ENCODE assay signal across 10 mouse cellular contexts in genomic region chr14:118151651-118152293, GRCm38 (mm10). TPM values are rescaled to one million over a fixed set of nuclear protein-coding genes. Genes with fewer than 3 reads are reported as not detected.
DNase-seq lines count a peak whose midpoint lies in the region; ATAC-seq lines count a peak whose summit lies in the region.
"Had no signal": no experiment of that assay in that cellular context is flagged by ENCODE, and none has a peak within 500 bp of the region (broad histone marks: within the 10 kb centered on the region; RNA-seq: fewer than 3 reads in every experiment).

No protein-coding gene starts in this region.

- H3K4me2 ChIP-seq in kidney, embryonic 14.5 days (replicated peaks; ENCODE audit: low read depth, low read length) = no peak overlapping the region
- H3K4me2 ChIP-seq: heart, embryonic 13.5 days; limb, embryonic 15.5 days had no signal

- ATAC-seq in kidney, embryonic 14.5 days (ENCODE audit: low FRiP score, low TSS enrichment) = no peak
- ATAC-seq in megakaryocyte progenitor cell, adult 5-6 weeks (replicated peaks; ENCODE audit: poor library complexity) = peak; percentile 72

- H3K36me3 ChIP-seq in kidney, embryonic 14.5 days (ENCODE audit: control insufficient read depth, insufficient read depth, low read length) = peaks cover 35% of the 10 kb centered on the region

- H3K4me3 ChIP-seq in kidney, embryonic 14.5 days (ENCODE audit: low read length) = no peak overlapping the region
- H3K4me3 ChIP-seq: heart, embryonic 13.5 days; limb, embryonic 15.5 days had no signal

- intact Hi-C loops in gastrocnemius, postnatal 14 days (cut with DNase I; ENCODE audit: low total_unique reads) = loop anchor here (5.0 kb wide), 1 partner anchor 149 kb away; no protein-coding TSS in a partner anchor

- no peaks in the 10 kb centered on the region for H3K4me1 ChIP-seq in kidney, embryonic 14.5 days (ENCODE audit: control insufficient read depth, insufficient read depth, low read length)
- H3K4me1 ChIP-seq: heart, embryonic 13.5 days; limb, embryonic 15.5 days had no signal

- H3K27ac ChIP-seq in kidney, embryonic 14.5 days (ENCODE audit: low read depth, low read length) = no peak overlapping the region
- H3K27ac ChIP-seq: heart, embryonic 13.5 days; limb, embryonic 15.5 days had no signal

- no peaks in the 10 kb centered on the region for H3K9me3 ChIP-seq in kidney, embryonic 14.5 days (ENCODE audit: control insufficient read depth, low read length)
- H3K9me3 ChIP-seq: heart, embryonic 13.5 days; limb, embryonic 15.5 days had no signal

- 82% methylated on average over 5 of the region's 5 CpGs for WGBS in kidney, embryonic 14.5 days

- no peaks in the 10 kb centered on the region for H3K27me3 ChIP-seq in kidney, embryonic 14.5 days (ENCODE audit: control insufficient read depth, insufficient read depth, low read length)
- H3K27me3 ChIP-seq: heart, embryonic 13.5 days; limb, embryonic 15.5 days had no signal

- peak; percentile 18 for DNase-seq in adrenal gland, adult 2 months
- no peak for DNase-seq in adrenal gland, postnatal 36 days
- peak; percentile 12 to 26 for DNase-seq in kidney, adult 8-10 months
- peak; percentile 27 for DNase-seq in gastrocnemius, postnatal 14 days
- no peak for DNase-seq in ovary, postnatal 36 days (ENCODE audit: low spot score)
- no peak for DNase-seq in ovary, adult 18-20 months (ENCODE audit: low spot score)

- H3K9ac ChIP-seq in kidney, embryonic 14.5 days (ENCODE audit: low read depth, low read length) = no peak overlapping the region
- H3K9ac ChIP-seq: heart, embryonic 13.5 days; limb, embryonic 15.5 days had no signal

RNA-seq across cellular contexts. Expression of gene Gpr180, which starts 14.8 kb away (rescaled TPM):
- 10 to 100 TPM; 27.0 to 31.8 TPM for total RNA-seq in adrenal gland, adult 2 months (2021)
- 34.8 and 36.4 TPM in 2 replicates for polyA plus RNA-seq in adrenal gland, adult 2 months (2012; rRNA removed)
- 10 to 100 TPM; 28.2 to 31.9 TPM for total RNA-seq in adrenal gland, postnatal 36 days (2021)
- 41.3 and 55.5 TPM in 2 replicates for polyA plus RNA-seq in kidney, embryonic 14.5 days (2014; fragmentation: Nextera tagmentation; extraction: Ambion mirVana)
- 10 to 100 TPM; 23.3 to 28.8 TPM for total RNA-seq in gastrocnemius, postnatal 14 days (2021)
- total RNA-seq in megakaryocyte progenitor cell, adult 5-6 weeks (2015) = 15.5 and 16.2 TPM in 2 replicates
- 12.2 and 14.1 TPM in 2 replicates for total RNA-seq in megakaryocyte progenitor cell, adult 5-6 weeks (2017)

RNA-seq across cellular contexts. Expression of gene Tgds, which starts 19.2 kb away (rescaled TPM):
- total RNA-seq in adrenal gland, adult 2 months (2021) = 10 to 100 TPM; 15.0 to 16.4 TPM
- 3.4 and 3.7 TPM in 2 replicates for polyA plus RNA-seq in adrenal gland, adult 2 months (2012; rRNA removed)
- 10 to 100 TPM; 17.6 to 24.9 TPM for total RNA-seq in adrenal gland, postnatal 36 days (2021)
- polyA plus RNA-seq in kidney, embryonic 14.5 days (2014; fragmentation: Nextera tagmentation; extraction: Ambion mirVana) = 33.0 and 35.3 TPM in 2 replicates
- 1 to 10 TPM; 5.5 to 7.0 TPM for total RNA-seq in gastrocnemius, postnatal 14 days (2021)
- 22.9 and 23.3 TPM in 2 replicates for total RNA-seq in megakaryocyte progenitor cell, adult 5-6 weeks (2015)
- 20.2 TPM in 2 replicates for total RNA-seq in megakaryocyte progenitor cell, adult 5-6 weeks (2017)

Comparison
In these comparisons a context has a peak if more than half of its experiments do, and no peak if none do; other contexts are left out.
1. DNase-seq: peak in adrenal gland, adult 2 months (single experiment), kidney, adult 8-10 months (2 of 2) and gastrocnemius, postnatal 14 days (single experiment); none in adrenal gland, postnatal 36 days (0 of 2), ovary, postnatal 36 days (single experiment) and ovary, adult 18-20 months (single experiment).